Mouse (Mus musculus) CH12.LX (cell line): Measurements from ENCODE around the gene Flad1. TPM values are rescaled to one million over a fixed set of nuclear protein-coding genes. Genes with fewer than 3 reads are reported as not detected.

Experiments
- DNase-seq: peaks from one replicate; pipeline ENCODE4 v3.0.0-alpha.2; 2013; ENCODE audit errors: extremely low read depth
- H3K27ac ChIP-seq: 2 replicates; pipeline ENCODE4 v1.5.1; 2012; ENCODE audit warnings: low read depth, mild to moderate bottlenecking, control low read depth, moderate library complexity; ENCODE audit not compliant: insufficient read depth
- H3K27me3 ChIP-seq: replicated peaks from 2 replicates; pipeline ENCODE3; 2012; ENCODE audit warnings: inconsistent platforms
- H3K36me3 ChIP-seq, 2 experiments: replicated peaks in 1 of 2; 2 replicates each; pipeline versions ENCODE3 to v1.6.1; 2012; ENCODE audit warnings: inconsistent platforms in 1 of 2, low read length in 1 of 2, mild to moderate bottlenecking in 1 of 2, mixed read lengths in 1 of 2, moderate library complexity in 1 of 2; ENCODE audit not compliant: control insufficient read depth in 1 of 2, insufficient read depth in 1 of 2
- H3K4me1 ChIP-seq, 2 experiments: 2 replicates each; pipeline ENCODE4 v1.6.1; 2012; ENCODE audit warnings: inconsistent platforms in 1 of 2, moderate library complexity in 1 of 2; ENCODE audit not compliant: insufficient read depth in 2 of 2, control insufficient read depth in 1 of 2
- H3K4me2 ChIP-seq: 2 replicates; pipeline ENCODE4 v1.6.1; 2012; ENCODE audit warnings: low read depth, mild to moderate bottlenecking, control low read depth; ENCODE audit not compliant: poor library complexity, insufficient read depth, severe bottlenecking
- H3K4me3 ChIP-seq, 3 experiments: fragments of 150-350 bp in 1 of 3; sonication (generic) in 1 of 3; replicated peaks in 1 of 3; 2 replicates each; pipeline versions ENCODE3 to v1.5.1; 2011 to 2012; ENCODE audit warnings: low read depth in 2 of 3, low read length in 2 of 3, mild to moderate bottlenecking in 2 of 3, moderate library complexity in 2 of 3, control low read depth in 1 of 3, improper control_type of control experiment in 1 of 3, inconsistent platforms in 1 of 3, mixed read lengths in 1 of 3; ENCODE audit not compliant: poor library complexity in 1 of 3
- H3K79me2 ChIP-seq: replicated peaks from 2 replicates; pipeline ENCODE4 v1.6.1; 2012; ENCODE audit warnings: mild to moderate bottlenecking, moderate library complexity; ENCODE audit not compliant: control insufficient read depth, poor library complexity, insufficient read depth, severe bottlenecking; ENCODE audit errors: extremely low read depth
- H3K9ac ChIP-seq: 2 replicates; pipeline ENCODE4 v1.6.1; 2012; ENCODE audit warnings: low read depth, mild to moderate bottlenecking, control low read depth, moderate library complexity; ENCODE audit not compliant: insufficient read depth
- H3K9me3 ChIP-seq: replicated peaks from 2 replicates; pipeline ENCODE3; 2012; ENCODE audit warnings: low read length, inconsistent platforms, mixed read lengths
- BHLHE40 ChIP-seq: IDR thresholded peaks from 2 replicates; pipeline ENCODE4 v1.6.1; 2011; ENCODE audit warnings: mild to moderate bottlenecking, low read depth, low read length, improper control_type of control experiment
- CTCF ChIP-seq, 2 experiments: IDR thresholded peaks in 1 of 2; conservative IDR thresholded peaks in 1 of 2; 2 replicates each; pipeline ENCODE4 v1.5.1; 2011 to 2012; ENCODE audit warnings: low read depth in 2 of 2, low read length in 2 of 2, improper control_type of control experiment in 1 of 2, inconsistent platforms in 1 of 2, mild to moderate bottlenecking in 1 of 2, moderate library complexity in 1 of 2
- EP300 ChIP-seq: IDR thresholded peaks from 2 replicates; pipeline ENCODE4 v1.6.1; 2011; ENCODE audit warnings: low read length, improper control_type of control experiment
- IRF4 ChIP-seq: IDR thresholded peaks from 2 replicates; pipeline ENCODE4 v1.6.1; 2014; ENCODE audit warnings: low read depth, mild to moderate bottlenecking, inconsistent platforms, low read length, improper control_type of control experiment
- JUN ChIP-seq: IDR thresholded peaks from 2 replicates; pipeline ENCODE4 v1.6.1; 2011; ENCODE audit warnings: low read depth, mild to moderate bottlenecking, low read length, improper control_type of control experiment, moderate library complexity; ENCODE audit not compliant: insufficient read depth
- JUND ChIP-seq: conservative IDR thresholded peaks from 2 replicates; pipeline ENCODE4 v1.6.1; 2011; ENCODE audit warnings: low read depth, low read length, improper control_type of control experiment
- MAX ChIP-seq: IDR thresholded peaks from 2 replicates; pipeline ENCODE4 v1.6.1; 2011; ENCODE audit warnings: low read length, improper control_type of control experiment
- MEF2A ChIP-seq: IDR thresholded peaks from 2 replicates; pipeline ENCODE4 v1.6.1; 2014; ENCODE audit warnings: low read depth, mild to moderate bottlenecking, inconsistent platforms, low read length, improper control_type of control experiment, borderline replicate concordance
- NELFE ChIP-seq: IDR thresholded peaks from 2 replicates; pipeline ENCODE4 v1.6.1; 2011; ENCODE audit warnings: low read depth, low read length, improper control_type of control experiment
- NRF1 ChIP-seq: IDR thresholded peaks from 2 replicates; pipeline ENCODE4 v1.6.1; 2014; ENCODE audit warnings: low read depth, mild to moderate bottlenecking, inconsistent platforms, low read length, improper control_type of control experiment, moderate library complexity
- POLR2AphosphoS2 ChIP-seq: IDR thresholded peaks from 2 replicates; pipeline ENCODE4 v1.6.1; 2011; ENCODE audit warnings: low read depth, low read length, improper control_type of control experiment
- RAD21 ChIP-seq: IDR thresholded peaks from 2 replicates; pipeline ENCODE4 v1.6.1; 2011; ENCODE audit warnings: low read depth, mild to moderate bottlenecking, low read length, improper control_type of control experiment, moderate library complexity
- TCF12 ChIP-seq: IDR thresholded peaks from 2 replicates; pipeline ENCODE4 v1.6.1; 2014; ENCODE audit warnings: low read depth, mild to moderate bottlenecking, inconsistent platforms, low read length, improper control_type of control experiment
- UBTF ChIP-seq: IDR thresholded peaks from 2 replicates; pipeline ENCODE4 v1.6.1; 2012; ENCODE audit warnings: low read depth, mild to moderate bottlenecking, inconsistent platforms, low read length, improper control_type of control experiment, moderate library complexity
- ZC3H11A ChIP-seq: IDR thresholded peaks from 2 replicates; pipeline ENCODE4 v1.6.1; 2012; ENCODE audit warnings: low read depth, mild to moderate bottlenecking, inconsistent platforms, low read length, improper control_type of control experiment
- ZNF384 ChIP-seq: IDR thresholded peaks from 2 replicates; pipeline ENCODE4 v1.6.1; 2012; ENCODE audit warnings: low read depth, low read length, improper control_type of control experiment, inconsistent platforms
- dilution Hi-C: fragments of 300-500 bp; cut with MboI; formaldehyde crosslinking; loops from 2 replicates; pipeline ENCODE4 v1.14.3; 2020; ENCODE audit warnings: low sequenced_read_pairs; ENCODE audit not compliant: extremely low pct_unique_long_range_greater_than_20kb, extremely low pct_ligation_motif_present
- in situ Hi-C: fragments of 300-500 bp; cut with MboI; formaldehyde crosslinking; loops from 3 replicates; pipeline ENCODE4 v1.14.3; 2019; ENCODE audit warnings: low sequenced_read_pairs, low pct_ligation_motif_present, low pct_unique_long_range_greater_than_20kb, mixed read lengths
- polyA plus RNA-seq: library from polyadenylated mRNA; unstranded; fragments of >175 nt; gene quantifications from 2 replicates; pipeline ENCODE4 v1.2.1, GENCODE M21; 2012; ENCODE audit warnings: low read depth; ENCODE audit not compliant: insufficient read length
- total RNA-seq, 2 experiments: library from RNA; depleted of rRNA; stranded (reverse); fragments of 300-350 nt in 1 of 2; fragments of >200 nt in 1 of 2; gene quantifications; 2 replicates each; pipeline ENCODE4 v1.2.3; 2012 to 2014

Gene Flad1
- total and polyA plus RNA-seq, 3 experiments: 26.0 to 31.1 (median 26.9) TPM

- no peak for TF ChIP-seq RAD21
- no peak for TF ChIP-seq CTCF (conservative IDR thresholded peaks at IDR 0.05 in 1 of 2, IDR thresholded peaks at IDR 0.05 in 1 of 2; ENCODE audit: low read depth in 2 of 2, low read length in 2 of 2)
- TF ChIP-seq MAX: no peak
Measured at GRCm38 (mm10) chr3:89385451-89385850, 26.2 kb downstream of the Flad1 start (continued).

- H3K9me3 ChIP-seq: no peaks in the 10 kb centered on the region
- no peak for DNase-seq
- peaks cover 27 to 95% of the 10 kb centered on the region in 2 experiments for H3K4me1 ChIP-seq
- H3K4me3 ChIP-seq: peak overlapping the region in 1 of 3 experiments; percentile 63
- H3K4me2 ChIP-seq: peak overlapping the region; percentile 79
- TF ChIP-seq MEF2A (no peak), IRF4 (no peak), JUN (no peak)
- peak overlapping the region; percentile 73 for H3K9ac ChIP-seq
- H3K27ac ChIP-seq: peak overlapping the region; percentile 99; the same call in 1 of the 2 replicates
- no peaks in the 10 kb centered on the region for H3K27me3 ChIP-seq
- in situ Hi-C loops (no loop called here), dilution Hi-C loops (no loop called here)
- peaks cover 57% of the 10 kb centered on the region for H3K79me2 ChIP-seq
- peaks cover 35 to 53% of the 10 kb centered on the region in 2 experiments for H3K36me3 ChIP-seq
Measured at GRCm38 (mm10) chr3:89384331-89385076, 27.2 kb downstream of the Flad1 start.

- Histone ChIP-seq H3K9ac (no peak overlapping the region), H3K27ac (no peak overlapping the region), H3K36me3 (peaks cover 39 to 60% of the 10 kb centered on the region in 2 experiments), H3K4me1 (peaks cover 30 to 97% of the 10 kb centered on the region in 2 experiments), H3K27me3 (no peaks in the 10 kb centered on the region), H3K79me2 (peaks cover 57% of the 10 kb centered on the region), H3K4me3 (no peak overlapping the region), H3K9me3 (no peaks in the 10 kb centered on the region), H3K4me2 (no peak overlapping the region)
- dilution Hi-C loops (no loop called here), in situ Hi-C loops (no loop called here)
- no peak for DNase-seq
- TF ChIP-seq BHLHE40 (no peak), NELFE (no peak), UBTF (no peak), CTCF (conservative IDR thresholded peaks at IDR 0.05 in 1 of 2, IDR thresholded peaks at IDR 0.05 in 1 of 2; ENCODE audit: low read depth in 2 of 2, low read length in 2 of 2) (no peak), EP300 (no peak), TCF12 (no peak), ZC3H11A (no peak), JUND (no peak), MEF2A (no peak), ZNF384 (no peak), POLR2AphosphoS2 (no peak), NRF1 (no peak)
Measured at GRCm38 (mm10) chr3:89383651-89384255, 27.9 kb downstream of the Flad1 start.
